Mouse (Mus musculus) G1E (cell line): ENCODE data around the gene Gnpnat1.

Experiments used
- CTCF ChIP-seq: IDR thresholded peaks from 2 replicates; pipeline ENCODE4 v1.5.1; 2012; ENCODE audit warnings: low read depth, low read length, inconsistent platforms, mixed read lengths
- GATA1 ChIP-seq: IDR thresholded peaks from 2 replicates; pipeline ENCODE4 v1.6.1; 2012; ENCODE audit warnings: borderline replicate concordance, low read length, inconsistent platforms, mixed read lengths
- GATA2 ChIP-seq: IDR thresholded peaks from 2 replicates; pipeline ENCODE4 v1.6.1; 2012; ENCODE audit warnings: low read depth, low read length, inconsistent platforms, borderline replicate concordance
- POLR2AphosphoS5 ChIP-seq: IDR thresholded peaks from 2 replicates; pipeline ENCODE4 v1.6.1; 2012; ENCODE audit warnings: low read depth, low read length, inconsistent platforms; ENCODE audit not compliant: insufficient replicate concordance

GRCm38 (mm10) chr14:45438931-45439275, 34.2 kb upstream of the Gnpnat1 start:
- TF ChIP-seq CTCF (no peak), GATA1 (no peak), POLR2AphosphoS5 (no peak), GATA2 (no peak)
